Mouse (Mus musculus) CH12.LX (cell line): ENCODE measurements at regions not wholly inside any gene's neighbourhood (a gene's known extent, or its start where the extent isn't known, plus 50 kb on each side); places are given as distances from the start of the nearest gene placed in this dataset.

Source experiments
- DNase-seq: peaks from one replicate; pipeline ENCODE4 v3.0.0-alpha.2; 2013; ENCODE audit errors: extremely low read depth
- H3K27ac ChIP-seq: 2 replicates; pipeline ENCODE4 v1.5.1; 2012; ENCODE audit warnings: low read depth, mild to moderate bottlenecking, control low read depth, moderate library complexity; ENCODE audit not compliant: insufficient read depth
- H3K27me3 ChIP-seq: replicated peaks from 2 replicates; pipeline ENCODE3; 2012; ENCODE audit warnings: inconsistent platforms
- H3K36me3 ChIP-seq, 2 experiments: replicated peaks in 1 of 2; 2 replicates each; pipeline versions ENCODE3 to v1.6.1; 2012; ENCODE audit warnings: inconsistent platforms in 1 of 2, low read length in 1 of 2, mild to moderate bottlenecking in 1 of 2, mixed read lengths in 1 of 2, moderate library complexity in 1 of 2; ENCODE audit not compliant: control insufficient read depth in 1 of 2, insufficient read depth in 1 of 2
- H3K4me1 ChIP-seq, 2 experiments: 2 replicates each; pipeline ENCODE4 v1.6.1; 2012; ENCODE audit warnings: inconsistent platforms in 1 of 2, moderate library complexity in 1 of 2; ENCODE audit not compliant: insufficient read depth in 2 of 2, control insufficient read depth in 1 of 2
- H3K4me2 ChIP-seq: 2 replicates; pipeline ENCODE4 v1.6.1; 2012; ENCODE audit warnings: low read depth, mild to moderate bottlenecking, control low read depth; ENCODE audit not compliant: poor library complexity, insufficient read depth, severe bottlenecking
- H3K4me3 ChIP-seq, 3 experiments: fragments of 150-350 bp in 1 of 3; sonication (generic) in 1 of 3; replicated peaks in 1 of 3; 2 replicates each; pipeline versions ENCODE3 to v1.5.1; 2011 to 2012; ENCODE audit warnings: low read depth in 2 of 3, low read length in 2 of 3, mild to moderate bottlenecking in 2 of 3, moderate library complexity in 2 of 3, control low read depth in 1 of 3, improper control_type of control experiment in 1 of 3, inconsistent platforms in 1 of 3, mixed read lengths in 1 of 3; ENCODE audit not compliant: poor library complexity in 1 of 3
- H3K79me2 ChIP-seq: replicated peaks from 2 replicates; pipeline ENCODE4 v1.6.1; 2012; ENCODE audit warnings: mild to moderate bottlenecking, moderate library complexity; ENCODE audit not compliant: control insufficient read depth, poor library complexity, insufficient read depth, severe bottlenecking; ENCODE audit errors: extremely low read depth
- H3K9ac ChIP-seq: 2 replicates; pipeline ENCODE4 v1.6.1; 2012; ENCODE audit warnings: low read depth, mild to moderate bottlenecking, control low read depth, moderate library complexity; ENCODE audit not compliant: insufficient read depth
- H3K9me3 ChIP-seq: replicated peaks from 2 replicates; pipeline ENCODE3; 2012; ENCODE audit warnings: low read length, inconsistent platforms, mixed read lengths
- CHD1 ChIP-seq: IDR thresholded peaks from 2 replicates; pipeline ENCODE4 v1.6.1; 2012; ENCODE audit warnings: low read depth, low read length, improper control_type of control experiment, inconsistent platforms
- ELF1 ChIP-seq: IDR thresholded peaks from 2 replicates; pipeline ENCODE4 v1.6.1; 2014; ENCODE audit warnings: low read depth, mild to moderate bottlenecking, inconsistent platforms, low read length, improper control_type of control experiment
- EP300 ChIP-seq: IDR thresholded peaks from 2 replicates; pipeline ENCODE4 v1.6.1; 2011; ENCODE audit warnings: low read length, improper control_type of control experiment
- ETS1 ChIP-seq: conservative IDR thresholded peaks from 2 replicates; pipeline ENCODE4 v1.6.1; 2012; ENCODE audit warnings: low read depth, mild to moderate bottlenecking, inconsistent platforms, low read length, improper control_type of control experiment, moderate library complexity
- GABPA ChIP-seq: IDR thresholded peaks from 2 replicates; pipeline ENCODE4 v1.6.1; 2012; ENCODE audit warnings: low read depth, low read length, improper control_type of control experiment, inconsistent platforms; ENCODE audit not compliant: insufficient replicate concordance
- HCFC1 ChIP-seq: IDR thresholded peaks from 2 replicates; pipeline ENCODE4 v1.6.1; 2012; ENCODE audit warnings: low read depth, mild to moderate bottlenecking, inconsistent platforms, low read length, improper control_type of control experiment
- IRF4 ChIP-seq: IDR thresholded peaks from 2 replicates; pipeline ENCODE4 v1.6.1; 2014; ENCODE audit warnings: low read depth, mild to moderate bottlenecking, inconsistent platforms, low read length, improper control_type of control experiment
- JUND ChIP-seq: conservative IDR thresholded peaks from 2 replicates; pipeline ENCODE4 v1.6.1; 2011; ENCODE audit warnings: low read depth, low read length, improper control_type of control experiment
- KAT2A ChIP-seq: IDR thresholded peaks from 2 replicates; pipeline ENCODE4 v1.6.1; 2012; ENCODE audit warnings: low read length, improper control_type of control experiment, inconsistent platforms; ENCODE audit not compliant: insufficient replicate concordance
- MAX ChIP-seq: IDR thresholded peaks from 2 replicates; pipeline ENCODE4 v1.6.1; 2011; ENCODE audit warnings: low read length, improper control_type of control experiment
- NELFE ChIP-seq: IDR thresholded peaks from 2 replicates; pipeline ENCODE4 v1.6.1; 2011; ENCODE audit warnings: low read depth, low read length, improper control_type of control experiment
- NRF1 ChIP-seq: IDR thresholded peaks from 2 replicates; pipeline ENCODE4 v1.6.1; 2014; ENCODE audit warnings: low read depth, mild to moderate bottlenecking, inconsistent platforms, low read length, improper control_type of control experiment, moderate library complexity
- PAX5 ChIP-seq: IDR thresholded peaks from 2 replicates; pipeline ENCODE4 v1.6.1; 2012; ENCODE audit warnings: low read length, inconsistent platforms, mixed read lengths
- POLR2A ChIP-seq: IDR thresholded peaks from 2 replicates; pipeline ENCODE4 v1.6.1; 2011; ENCODE audit warnings: low read depth, mild to moderate bottlenecking, improper control_type of control experiment, low read length
- POLR2AphosphoS2 ChIP-seq: IDR thresholded peaks from 2 replicates; pipeline ENCODE4 v1.6.1; 2011; ENCODE audit warnings: low read depth, low read length, improper control_type of control experiment
- RCOR1 ChIP-seq: conservative IDR thresholded peaks from 2 replicates; pipeline ENCODE4 v1.6.1; 2012; ENCODE audit warnings: low read depth, mild to moderate bottlenecking, inconsistent platforms, low read length, improper control_type of control experiment
- SIN3A ChIP-seq: IDR thresholded peaks from 2 replicates; pipeline ENCODE4 v1.6.1; 2012; ENCODE audit warnings: low read length, improper control_type of control experiment, inconsistent platforms
- SMC3 ChIP-seq: IDR thresholded peaks from 2 replicates; pipeline ENCODE4 v1.6.1; 2011; ENCODE audit warnings: low read depth, low read length, improper control_type of control experiment
- TBP ChIP-seq: conservative IDR thresholded peaks from 2 replicates; pipeline ENCODE4 v1.6.1; 2011; ENCODE audit warnings: low read depth, low read length, improper control_type of control experiment
- TCF12 ChIP-seq: IDR thresholded peaks from 2 replicates; pipeline ENCODE4 v1.6.1; 2014; ENCODE audit warnings: low read depth, mild to moderate bottlenecking, inconsistent platforms, low read length, improper control_type of control experiment
- UBTF ChIP-seq: IDR thresholded peaks from 2 replicates; pipeline ENCODE4 v1.6.1; 2012; ENCODE audit warnings: low read depth, mild to moderate bottlenecking, inconsistent platforms, low read length, improper control_type of control experiment, moderate library complexity
- USF1 ChIP-seq: IDR thresholded peaks from 2 replicates; pipeline ENCODE4 v1.6.1; 2014; ENCODE audit warnings: low read depth, mild to moderate bottlenecking, inconsistent platforms, low read length, improper control_type of control experiment
- dilution Hi-C: fragments of 300-500 bp; cut with MboI; formaldehyde crosslinking; loops from 2 replicates; pipeline ENCODE4 v1.14.3; 2020; ENCODE audit warnings: low sequenced_read_pairs; ENCODE audit not compliant: extremely low pct_unique_long_range_greater_than_20kb, extremely low pct_ligation_motif_present
- in situ Hi-C: fragments of 300-500 bp; cut with MboI; formaldehyde crosslinking; loops from 3 replicates; pipeline ENCODE4 v1.14.3; 2019; ENCODE audit warnings: low sequenced_read_pairs, low pct_ligation_motif_present, low pct_unique_long_range_greater_than_20kb, mixed read lengths

GRCm38 (mm10) chr2:133351306-133351705, 200.7 kb upstream of the Bmp2 start:
- in situ Hi-C loops (no loop called here), dilution Hi-C loops (no loop called here)
- TF ChIP-seq USF1 (no peak), UBTF (no peak), TCF12 (no peak), HCFC1 (no peak), ELF1 (no peak)
- Histone ChIP-seq H3K79me2 (no peaks in the 10 kb centered on the region), H3K27me3 (no peaks in the 10 kb centered on the region), H3K27ac (no peak overlapping the region), H3K9ac (no peak overlapping the region), H3K4me1 (no peaks in the 10 kb centered on the region), H3K36me3 (no peaks in the 10 kb centered on the region), H3K4me2 (no peak overlapping the region), H3K9me3 (peaks cover 18% of the 10 kb centered on the region), H3K4me3 (no peak overlapping the region)
- DNase-seq, result no peak

GRCm38 (mm10) chr2:133352800-133353199, 199.2 kb upstream of the Bmp2 start:
- Histone ChIP-seq H3K4me2 (no peak overlapping the region), H3K79me2 (no peaks in the 10 kb centered on the region), H3K9me3 (peaks cover 10% of the 10 kb centered on the region), H3K27ac (no peak overlapping the region), H3K4me3 (no peak overlapping the region), H3K27me3 (no peaks in the 10 kb centered on the region), H3K4me1 (no peaks in the 10 kb centered on the region), H3K36me3 (no peaks in the 10 kb centered on the region)
- in situ Hi-C loops (no loop called here), dilution Hi-C loops (no loop called here)
- no peak for DNase-seq
- TF ChIP-seq IRF4 (no peak), RCOR1 (no peak), JUND (no peak), CHD1 (no peak), SIN3A (no peak), POLR2AphosphoS2 (no peak), UBTF (no peak), GABPA (no peak), NELFE (no peak), TBP (no peak), HCFC1 (no peak), USF1 (no peak), SMC3 (no peak), POLR2A (no peak), PAX5 (no peak), EP300 (no peak), KAT2A (no peak), ETS1 (no peak), NRF1 (no peak), MAX (no peak)
- TF ChIP-seq, all 38 proteins: peak for 0
- no peak overlapping the region for H3K9ac ChIP-seq
